Mouse (Mus musculus) olfactory bulb, adult 2 months (tissue): ENCODE measurements around the gene Per1. TPM values are rescaled to one million over a fixed set of nuclear protein-coding genes. Genes with fewer than 3 reads are reported as not detected.

ENCODE experiments used
- H3K27ac ChIP-seq: fragments of 200-500 bp; 2 replicates; pipeline ENCODE4 v1.5.1; 2012; ENCODE audit warnings: low read depth, low read length; ENCODE audit not compliant: insufficient read depth
- H3K4me1 ChIP-seq: fragments of 200-500 bp; 2 replicates; pipeline ENCODE4 v1.6.1; 2012; ENCODE audit warnings: low read length; ENCODE audit not compliant: control insufficient read depth, insufficient read depth
- H3K4me3 ChIP-seq: fragments of 200-500 bp; 2 replicates; pipeline ENCODE4 v1.5.1; 2012; ENCODE audit warnings: mild to moderate bottlenecking, low read depth, low read length, moderate library complexity; ENCODE audit not compliant: insufficient read depth
- CTCF ChIP-seq: fragments of 200-500 bp; IDR thresholded peaks from 2 replicates; pipeline ENCODE4 v1.5.1; 2012; ENCODE audit warnings: low read depth, mild to moderate bottlenecking, low read length, moderate library complexity; ENCODE audit not compliant: insufficient read depth
- POLR2A ChIP-seq: fragments of 200-500 bp; IDR thresholded peaks from 2 replicates; pipeline ENCODE4 v1.6.1; 2012; ENCODE audit warnings: mild to moderate bottlenecking, low read depth, low read length, moderate library complexity; ENCODE audit not compliant: insufficient read depth
- WGBS: fragments of 180-500 bp; shearing (Covaris S2); methylation state at CpG from one replicate; pipeline ENCODE4 v1.1.7; 2018; 5-methylcytosine and 5-hydroxymethylcytosine counted together
- polyA plus RNA-seq: library from polyadenylated mRNA; stranded (reverse); fragments of >200 nt; gene quantifications from 2 replicates; pipeline ENCODE4 v1.2.4, GENCODE M21; 2012; ENCODE audit warnings: low replicate concordance; ENCODE audit not compliant: missing spikeins, insufficient read depth, insufficient read length

Per1 gene
- polyA plus RNA-seq, result not detected in 2 replicates

DNA sequence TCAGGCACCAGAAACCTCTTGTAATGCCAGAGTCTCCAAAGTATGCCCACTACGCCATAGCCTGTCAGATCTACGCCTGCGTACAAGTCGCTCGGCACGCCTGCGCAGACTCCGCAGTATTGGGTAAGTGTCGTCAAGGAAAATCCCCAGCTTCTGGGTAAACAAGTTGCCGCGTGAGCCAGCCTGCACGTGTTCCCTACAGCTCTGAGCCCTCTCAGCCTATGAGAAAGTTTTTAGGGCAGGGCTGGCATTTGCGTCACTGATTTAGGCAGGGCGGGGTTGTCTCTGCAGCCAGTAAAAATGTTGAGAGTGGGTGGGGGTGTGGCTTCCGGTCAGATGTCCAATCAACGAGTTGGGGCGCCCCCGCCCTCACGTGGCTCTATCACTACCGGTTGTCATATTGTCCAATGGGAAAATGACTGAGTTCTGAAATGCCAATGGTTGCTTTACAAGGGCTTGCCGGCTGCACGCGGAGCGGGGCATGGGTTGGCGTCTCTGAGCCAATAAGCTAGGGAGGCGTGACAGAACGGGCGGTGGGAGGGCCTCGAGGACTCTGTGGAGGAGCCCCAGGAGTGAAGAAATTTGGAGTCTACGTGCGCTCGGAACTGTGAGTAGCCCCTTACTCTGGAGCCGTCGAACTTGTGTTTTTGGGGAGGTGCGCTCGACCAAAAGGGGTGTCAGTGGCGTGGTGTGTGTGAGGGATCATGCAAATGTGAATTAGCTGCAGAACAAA is at the start of gene Per1:
Gene Per1 (plus strand): TSS at position 521 of the 733 bp plus-strand sequence.
- peaks cover 34% of the 10 kb centered on the region for H3K4me1 ChIP-seq
- H3K27ac ChIP-seq, result peak within 1 kb of the TSS; percentile 99
- H3K4me3 ChIP-seq, result peak within 1 kb of the TSS; percentile 65
- WGBS, result under 1% methylated on average over 37 of the region's 37 CpGs
- TF ChIP-seq CTCF (no peak), POLR2A (peak; percentile 78)

DNA sequence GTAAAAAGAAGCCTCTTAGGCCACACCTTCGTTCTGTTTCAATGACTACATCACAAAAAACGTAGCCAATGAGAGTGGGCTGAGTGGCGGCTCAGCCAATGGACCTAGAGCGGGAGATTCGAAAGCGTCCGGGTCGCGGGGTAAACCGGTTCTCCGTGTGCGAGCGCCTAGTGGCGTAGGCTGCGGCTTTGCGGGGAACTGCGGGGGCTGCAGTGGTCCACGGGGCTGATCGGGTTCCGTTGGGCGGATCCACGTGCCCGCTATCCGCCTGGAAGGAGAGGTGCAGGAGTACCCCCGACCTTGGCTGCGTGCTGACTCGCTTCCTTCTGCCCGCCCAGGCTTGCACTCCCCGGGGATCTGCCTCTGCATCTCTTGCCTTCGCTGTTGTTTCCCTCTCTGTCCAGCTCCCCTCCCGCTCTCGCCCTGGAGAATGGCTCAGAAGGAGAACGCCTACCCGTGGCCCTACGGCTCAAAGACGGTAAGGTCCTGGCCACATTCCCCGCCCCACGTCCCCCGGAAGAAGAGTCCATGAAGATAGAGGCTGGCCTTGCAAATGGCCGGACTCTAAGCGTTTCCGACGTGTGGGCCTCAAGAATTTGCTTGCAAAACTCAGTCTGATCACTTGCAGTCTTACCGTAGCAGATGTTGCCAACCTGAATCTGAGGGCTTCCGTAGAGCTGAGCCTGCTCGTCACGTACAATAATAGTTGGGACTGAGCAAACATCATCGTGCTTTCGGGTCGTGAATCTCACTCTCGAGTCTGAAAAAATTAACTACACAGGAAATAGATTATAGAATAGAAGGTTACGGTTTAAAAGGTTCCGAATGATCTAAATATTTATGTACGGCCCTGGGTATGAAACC is 49.3 kb upstream of the Per1 start, which contains the start of gene Aurkb:
Gene Aurkb (plus strand): TSS at position 117 of the 864 bp plus-strand sequence.
- WGBS, result 1% methylated on average over 54 of the region's 54 CpGs
- peaks cover 4% of the 10 kb centered on the region for H3K4me1 ChIP-seq
- H3K27ac ChIP-seq, result no peak within 1 kb of the TSS

DNA sequence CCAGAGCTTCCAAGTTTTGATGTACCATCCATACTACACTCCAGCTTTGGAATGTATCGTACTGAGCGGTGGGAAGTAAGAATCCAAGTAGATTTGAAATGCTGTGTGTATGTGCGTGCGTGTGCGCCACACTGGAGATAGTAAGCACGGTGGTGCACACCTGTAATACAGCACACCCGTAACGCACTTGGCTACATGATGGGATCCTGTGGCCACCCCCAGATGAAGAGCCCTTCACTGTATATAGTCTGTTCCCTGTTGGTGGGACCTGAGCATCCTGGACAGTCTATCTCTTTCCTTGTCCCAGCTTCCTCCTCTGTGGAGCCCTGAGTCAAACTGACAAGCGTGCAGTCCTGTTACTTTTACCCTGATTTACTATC is 48.6 kb upstream of the Per1 start:
- TF ChIP-seq POLR2A (no peak), CTCF (no peak)
- H3K4me1 ChIP-seq, result peaks cover 4% of the 10 kb centered on the region
- H3K4me3 ChIP-seq, result no peak overlapping the region
- 18% methylated on average over 9 of the region's 9 CpGs for WGBS
- H3K27ac ChIP-seq, result no peak overlapping the region

More for the DNA sequence above, 49.3 kb upstream of the Per1 start, which contains the start of gene Aurkb:
- H3K4me3 ChIP-seq, result peak within 1 kb of the TSS; percentile 62
- no peak for TF ChIP-seq POLR2A

DNA sequence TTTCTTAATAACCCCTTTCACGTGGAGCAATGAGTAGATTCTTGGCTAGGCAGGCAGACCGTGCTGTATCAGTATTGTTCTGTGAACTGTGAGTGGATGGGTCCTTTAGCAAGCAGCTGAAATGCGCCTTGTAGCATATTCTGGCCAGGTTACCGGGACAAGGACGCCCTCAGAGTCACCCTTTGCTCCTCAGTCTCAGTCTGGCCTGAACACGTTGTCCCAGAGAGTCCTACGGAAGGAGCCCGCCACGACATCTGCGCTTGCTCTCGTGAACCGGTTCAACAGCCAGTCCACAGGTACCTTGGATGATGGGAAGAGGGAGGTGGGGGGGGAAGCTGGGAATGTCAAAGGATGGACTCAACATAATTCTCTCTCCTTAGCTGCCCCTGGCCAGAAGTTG is 47.4 kb upstream of the Per1 start:
- H3K4me1 ChIP-seq, result peaks cover 4% of the 10 kb centered on the region
- no peak overlapping the region for H3K4me3 ChIP-seq
- H3K27ac ChIP-seq, result no peak overlapping the region
- 78% methylated on average over 12 of the region's 12 CpGs for WGBS
- TF ChIP-seq CTCF (no peak), POLR2A (no peak)

DNA sequence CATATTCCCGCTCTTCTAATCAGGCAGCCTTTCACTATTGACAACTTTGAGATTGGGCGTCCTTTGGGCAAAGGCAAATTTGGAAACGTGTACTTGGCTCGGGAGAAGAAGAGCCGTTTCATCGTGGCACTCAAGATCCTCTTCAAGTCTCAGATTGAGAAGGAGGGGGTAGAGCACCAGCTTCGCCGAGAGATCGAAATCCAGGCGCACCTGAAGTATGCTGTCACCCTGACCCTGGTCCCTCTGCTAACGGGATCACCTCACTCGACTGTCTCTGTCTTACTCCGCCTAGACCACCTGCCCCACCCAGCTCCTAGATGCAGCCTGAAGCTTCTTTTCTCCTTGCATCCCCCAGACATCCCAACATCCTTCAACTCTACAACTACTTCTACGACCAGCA is 46.9 kb upstream of the Per1 start:
- TF ChIP-seq POLR2A (no peak), CTCF (no peak)
- peaks cover 4% of the 10 kb centered on the region for H3K4me1 ChIP-seq
- H3K4me3 ChIP-seq, result no peak overlapping the region
- 93% methylated on average over 14 of the region's 14 CpGs for WGBS
- H3K27ac ChIP-seq, result no peak overlapping the region

DNA sequence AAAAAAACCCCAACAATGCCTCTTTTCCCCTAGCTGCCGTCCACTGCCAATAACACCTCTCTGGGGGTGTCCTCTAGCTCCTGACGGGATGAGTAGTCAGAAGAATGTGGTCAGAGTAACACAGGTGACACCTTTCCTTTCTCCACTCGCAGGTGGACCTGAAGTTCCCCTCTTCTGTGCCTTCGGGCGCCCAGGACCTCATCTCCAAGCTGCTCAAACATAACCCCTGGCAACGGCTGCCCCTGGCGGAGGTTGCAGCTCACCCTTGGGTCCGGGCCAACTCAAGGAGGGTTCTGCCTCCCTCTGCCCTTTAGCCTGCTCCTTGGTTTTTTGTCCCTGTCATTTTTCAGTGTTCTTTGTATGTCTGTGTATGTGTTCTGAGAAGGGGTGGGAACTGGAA is 44.3 kb upstream of the Per1 start:
- H3K4me3 ChIP-seq, result no peak overlapping the region
- TF ChIP-seq POLR2A (no peak), CTCF (no peak)
- H3K27ac ChIP-seq, result no peak overlapping the region

DNA sequence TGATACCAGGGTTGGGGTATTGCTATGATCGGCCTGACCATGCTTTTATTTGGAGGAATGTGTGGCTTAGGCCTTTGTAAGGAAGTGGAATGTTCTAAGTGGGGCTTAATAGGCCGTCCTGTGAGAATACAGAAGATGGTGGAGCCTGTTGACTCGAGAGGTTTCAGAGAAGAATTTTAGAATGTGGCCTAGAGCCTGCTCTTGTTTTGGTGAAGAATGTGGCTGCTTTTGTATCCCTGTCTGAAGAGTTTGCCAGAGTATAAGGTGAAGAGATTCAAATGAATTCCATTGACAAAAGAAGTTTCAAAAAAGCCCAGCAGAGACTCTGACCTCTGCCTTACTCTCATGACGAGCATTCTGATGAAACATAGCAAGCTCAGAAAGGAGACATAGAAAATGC is 43.2 kb upstream of the Per1 start:
- no peak overlapping the region for H3K4me3 ChIP-seq
- 73% methylated on average over 4 of the region's 4 CpGs for WGBS
- H3K4me1 ChIP-seq, result no peaks in the 10 kb centered on the region
- H3K27ac ChIP-seq, result no peak overlapping the region
- TF ChIP-seq CTCF (no peak), POLR2A (no peak)

More for the DNA sequence above, 44.3 kb upstream of the Per1 start:
- H3K4me1 ChIP-seq, result peaks cover 3% of the 10 kb centered on the region
- WGBS, result 84% methylated on average over 8 of the region's 8 CpGs

DNA sequence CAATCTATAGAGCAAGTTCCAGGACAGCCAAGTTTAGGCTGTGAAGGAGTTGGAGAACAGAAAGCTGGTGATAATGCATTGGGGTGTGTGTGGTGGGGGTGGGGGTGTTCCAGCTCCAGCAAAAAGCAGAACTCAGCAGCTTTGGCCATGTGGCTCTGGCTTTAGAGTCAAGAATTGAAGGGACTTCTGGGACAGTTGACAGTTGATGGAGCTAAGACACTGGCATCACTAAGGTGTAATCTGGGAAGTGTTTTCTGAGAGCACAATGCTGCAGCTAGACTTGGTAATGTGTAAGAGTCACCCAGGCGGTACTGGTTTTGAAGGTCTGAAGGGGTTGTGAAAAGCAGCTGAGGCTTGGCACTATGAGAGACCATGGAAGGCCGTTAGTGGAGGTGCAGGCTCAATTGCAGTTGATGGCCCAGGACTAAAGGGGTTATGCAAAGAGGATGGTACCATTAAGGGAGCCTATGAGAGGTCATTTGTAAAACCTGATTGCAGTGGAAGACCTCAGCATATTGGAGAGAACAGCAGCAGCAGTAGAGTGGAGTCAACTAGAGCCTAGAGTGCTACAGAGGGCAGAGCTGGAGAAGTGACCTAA is 42.1 kb upstream of the Per1 start:
- TF ChIP-seq CTCF, result no peak
- no peak for TF ChIP-seq POLR2A
- Histone ChIP-seq H3K4me1 (no peaks in the 10 kb centered on the region), H3K4me3 (no peak overlapping the region), H3K27ac (no peak overlapping the region)
- 90% methylated on average over 2 of the region's 2 CpGs for WGBS
